Mouse (Mus musculus): Measurements from ENCODE around the gene Mrgprd. TPM values are rescaled to one million over a fixed set of nuclear protein-coding genes. Genes with fewer than 3 reads are reported as not detected.

The Mrgprd gene
- total RNA-seq, 2 experiments from 2014 or later: not detected

Other genes with a start within 250 kb of the Mrgprd start
- gene 1810010D01Rik, start 106.7 kb upstream of the Mrgprd start, total RNA-seq (2021): under 1 TPM in 1 of 2 experiments, not detected in 1; 0.57 TPM
- 1 to 10 TPM; 1.7 to 3.4 TPM for gene Tpcn2, start 30.8 kb upstream of the Mrgprd start, total RNA-seq (2021)
- 1 to 10 TPM; 2.1 to 2.4 TPM for gene Mrgprf, start 14.0 kb upstream of the Mrgprd start, total RNA-seq (2021)

All from heart, adult 18-20 months (tissue).